Mouse (Mus musculus) heart, postnatal 0 days (tissue): ENCODE measurements at regions not wholly inside any gene's neighbourhood (a gene's known extent, or its start where the extent isn't known, plus 50 kb on each side); places are given as distances from the start of the nearest gene placed in this dataset.

Experiments
- CTCF ChIP-seq: IDR thresholded peaks from 2 replicates; pipeline ENCODE4 v1.5.1; 2016; ENCODE audit warnings: antibody characterized with exemption, control low read depth, low read depth
- EP300 ChIP-seq: IDR thresholded peaks from 2 replicates; pipeline ENCODE4 v1.6.1; 2016; ENCODE audit warnings: antibody characterized with exemption, low read depth

DNA sequence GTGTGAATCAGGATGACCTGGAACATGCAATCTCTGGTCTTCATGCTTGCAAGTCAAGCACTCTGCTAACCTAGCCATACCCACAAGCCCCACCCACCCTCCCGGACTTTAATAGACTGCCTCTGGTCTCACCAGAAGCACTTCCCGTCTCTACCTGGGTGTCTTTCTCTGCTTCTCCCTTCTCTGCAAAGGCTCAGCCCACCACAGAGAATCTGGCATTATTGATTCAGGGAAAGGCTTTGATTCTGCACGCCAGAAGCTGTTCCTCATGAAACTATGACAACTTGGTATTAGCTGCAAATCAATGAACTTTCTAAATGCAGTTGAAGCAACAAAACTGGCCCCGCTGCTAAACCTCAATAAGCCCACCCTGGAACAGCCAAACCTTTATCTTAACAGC lies 66.1 kb upstream of the Auts2 start:
- no peak for TF ChIP-seq CTCF
- TF ChIP-seq EP300: no peak
